Mouse (Mus musculus) kidney, postnatal 14 days (tissue): ENCODE data around the gene Proca1.
A peak's percentile ranks its signal among the peaks of the same experiment; 100 is the strongest.

Experiments used
- DNase-seq: peaks from one replicate; pipeline ENCODE4 v3.0.0; 2022; ENCODE audit warnings: mixed read lengths

Gene Proca1

DNA sequence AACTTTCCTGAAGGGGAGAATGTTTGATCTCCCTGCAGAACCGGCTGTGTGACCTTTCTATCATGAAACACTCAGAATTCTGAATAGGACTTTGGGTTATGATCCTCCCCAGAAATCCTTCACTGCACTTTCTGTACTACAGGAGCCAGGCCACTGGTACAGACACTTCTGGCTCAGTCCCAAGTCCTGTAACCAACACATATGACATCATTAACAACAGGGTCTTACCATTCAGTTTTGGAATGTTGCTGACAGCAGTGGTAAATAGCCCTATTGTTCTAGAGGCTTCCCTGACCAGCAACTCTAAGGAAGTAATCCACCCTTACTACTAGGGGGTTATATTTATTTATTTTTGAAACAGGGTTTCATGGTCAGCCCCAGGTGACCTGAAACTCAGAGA lies at the start of gene Proca1:
Gene Proca1 (plus strand): TSS at position 280 of the 400 bp plus-strand sequence.
- peak; percentile 16 for DNase-seq

- DNase-seq: no peak
Observed at GRCm38 (mm10) chr11:78143520-78143919, 49.7 kb upstream of the Proca1 start.

GRCm38 (mm10) chr11:78146168-78146567 lies 47.0 kb upstream of the Proca1 start:
- no peak for DNase-seq

DNA sequence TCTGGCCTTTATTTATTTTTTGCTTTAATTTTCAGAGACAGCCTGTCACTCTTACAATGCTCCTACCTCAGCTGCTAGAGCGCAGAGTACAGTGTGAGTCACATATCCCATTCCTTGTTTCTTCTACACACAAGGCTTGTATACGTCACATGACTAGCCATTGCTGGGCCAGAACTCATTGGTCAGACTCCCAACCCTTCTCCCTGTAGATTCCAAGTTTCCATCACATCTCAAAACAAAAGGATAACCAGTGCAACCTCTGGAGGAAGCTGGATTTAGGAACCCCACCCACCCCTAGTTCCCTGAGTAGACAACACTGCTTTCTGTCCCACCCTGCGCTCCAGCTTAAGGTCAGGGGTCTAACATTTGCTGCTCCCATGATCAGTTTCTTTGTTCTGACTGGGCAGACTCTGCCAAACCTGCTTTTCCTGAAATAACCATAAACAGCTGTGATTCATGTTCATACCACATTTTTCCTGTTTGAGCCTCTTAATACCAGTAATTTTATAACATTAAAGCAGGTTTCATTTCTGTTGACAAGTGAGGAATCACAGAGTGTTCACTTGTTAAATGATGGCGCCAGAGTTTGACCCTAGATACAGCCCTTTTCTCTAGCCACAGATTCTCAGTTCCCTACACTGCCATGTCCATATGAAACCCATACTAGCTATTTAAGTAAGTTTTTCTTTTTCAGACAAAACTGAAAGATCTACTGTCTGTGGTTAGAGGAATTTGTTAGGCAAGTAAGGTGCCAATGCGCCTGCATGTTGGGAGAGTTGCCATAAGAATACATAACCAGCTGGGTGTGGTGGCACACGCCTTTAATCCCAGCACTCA lies 46.3 kb upstream of the Proca1 start:
- no peak for DNase-seq

GRCm38 (mm10) chr11:78151161-78151560 lies 42.0 kb upstream of the Proca1 start:
- no peak for DNase-seq

GRCm38 (mm10) chr11:78152299-78153231 lies 40.6 kb upstream of the Proca1 start:
- DNase-seq: peak; percentile 72

- no peak for DNase-seq
Observed at GRCm38 (mm10) chr11:78153778-78154177, 39.4 kb upstream of the Proca1 start.

DNA sequence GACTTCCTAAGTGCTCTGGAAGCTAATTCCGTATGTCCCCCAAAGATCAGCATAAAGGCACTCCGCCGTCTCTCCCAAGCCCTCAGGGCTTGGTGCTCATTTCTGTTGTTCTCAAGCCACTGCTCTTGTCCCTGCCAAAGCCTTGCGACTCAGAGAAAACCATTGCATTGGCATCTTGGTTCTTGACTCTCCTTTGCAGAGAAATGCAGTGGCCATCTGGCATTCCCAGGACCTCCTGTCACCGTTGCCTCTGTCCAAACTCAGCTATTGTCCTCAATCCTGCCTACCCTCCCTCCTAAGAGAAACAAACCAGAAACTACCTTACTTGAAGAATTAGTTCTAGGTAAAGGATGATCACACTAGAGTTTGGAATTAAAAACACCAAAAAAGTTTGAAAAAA lies 37.5 kb upstream of the Proca1 start:
- DNase-seq: no peak

DNA sequence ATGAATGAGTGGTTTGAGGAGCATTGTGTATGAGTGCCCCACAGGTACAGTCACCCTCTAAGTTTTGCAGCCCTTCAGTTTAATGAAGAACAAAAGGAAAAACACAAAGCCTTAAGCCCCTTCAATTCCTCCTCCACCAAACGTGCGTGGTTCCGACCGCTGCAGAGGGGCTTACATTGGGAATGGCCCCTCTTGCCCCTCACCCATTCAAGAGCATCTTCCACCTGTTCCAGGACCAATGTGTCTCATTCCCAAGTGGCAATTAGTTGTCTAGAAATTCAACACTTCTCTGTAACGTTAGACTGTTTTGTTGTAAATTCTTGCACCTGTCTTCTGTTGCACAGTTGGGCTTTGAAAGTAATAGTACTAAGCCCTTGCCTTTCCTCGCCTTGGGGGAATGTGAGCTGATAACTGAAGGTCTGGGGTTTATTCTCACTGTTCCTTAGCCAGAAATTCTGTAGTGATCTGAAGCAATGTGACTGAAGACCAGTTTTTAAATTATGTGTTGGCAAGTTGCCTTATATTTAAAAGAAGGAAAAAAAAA lies 37.0 kb upstream of the Proca1 start:
- DNase-seq: no peak

DNA sequence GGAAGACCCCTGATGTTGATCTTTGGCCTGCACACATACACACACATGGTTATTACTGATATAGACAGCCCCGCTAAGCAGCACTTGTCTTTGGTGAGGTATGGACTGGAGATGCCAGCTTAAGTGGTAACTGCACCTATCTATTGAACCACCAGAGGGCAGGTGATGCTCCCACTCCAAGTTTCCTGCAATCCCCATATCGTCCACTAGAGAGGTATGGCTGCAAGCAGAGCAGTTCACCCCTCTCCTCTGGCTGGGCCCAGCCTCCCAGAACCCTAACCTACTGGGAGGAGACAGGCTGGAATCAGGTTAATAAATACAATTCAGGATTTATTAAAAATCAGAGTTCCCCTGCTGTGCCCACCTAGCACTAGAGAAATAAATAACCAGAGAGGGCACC lies 34.1 kb upstream of the Proca1 start:
- peak; percentile 91 for DNase-seq

GRCm38 (mm10) chr11:78159557-78159956 lies 33.6 kb upstream of the Proca1 start:
- DNase-seq: no peak

DNA sequence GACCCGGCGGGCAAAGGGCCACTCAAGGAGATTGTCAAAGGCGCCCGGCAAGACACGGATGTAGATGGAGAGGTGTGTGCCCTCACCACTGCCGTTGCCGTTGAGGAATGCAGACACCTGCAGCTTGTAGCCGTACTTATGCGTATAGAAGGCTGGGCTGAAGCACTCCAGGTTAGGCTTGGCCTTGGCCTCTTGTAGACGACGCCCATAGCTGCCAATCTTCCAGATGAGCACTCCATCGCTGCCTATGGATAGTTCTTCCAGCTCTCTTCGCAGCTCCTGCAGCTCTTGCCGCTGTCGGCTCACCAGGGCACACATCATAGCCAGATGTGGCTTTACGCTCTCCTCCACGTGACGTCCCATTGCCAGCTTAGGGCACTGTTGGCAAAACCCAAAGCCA lies 33.0 kb upstream of the Proca1 start:
- no peak for DNase-seq

- no peak for DNase-seq
Observed at GRCm38 (mm10) chr11:78160675-78161074, 32.5 kb upstream of the Proca1 start.

- DNase-seq: no peak
Observed at GRCm38 (mm10) chr11:78161169-78161568, 32.0 kb upstream of the Proca1 start.

DNA sequence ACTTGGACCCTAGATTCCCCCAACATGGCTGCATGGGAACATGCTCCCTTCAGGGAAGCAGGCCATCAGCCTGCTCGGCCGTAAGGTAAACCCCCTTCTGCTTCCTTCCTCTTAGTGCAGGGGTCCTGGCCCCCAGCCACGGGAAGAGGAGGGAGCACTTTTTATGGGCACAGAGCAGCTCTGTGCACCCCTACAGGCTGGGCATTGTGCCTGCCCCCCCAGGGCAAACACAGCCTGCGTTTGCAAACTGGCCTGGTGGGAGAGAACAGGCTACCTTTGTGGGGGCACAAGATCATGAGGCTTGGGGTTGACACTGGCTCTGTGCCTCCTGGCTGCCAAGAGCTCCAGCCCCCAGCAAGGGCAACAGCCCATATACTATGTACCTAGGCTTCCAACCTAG lies 31.2 kb upstream of the Proca1 start:
- DNase-seq: no peak

DNA sequence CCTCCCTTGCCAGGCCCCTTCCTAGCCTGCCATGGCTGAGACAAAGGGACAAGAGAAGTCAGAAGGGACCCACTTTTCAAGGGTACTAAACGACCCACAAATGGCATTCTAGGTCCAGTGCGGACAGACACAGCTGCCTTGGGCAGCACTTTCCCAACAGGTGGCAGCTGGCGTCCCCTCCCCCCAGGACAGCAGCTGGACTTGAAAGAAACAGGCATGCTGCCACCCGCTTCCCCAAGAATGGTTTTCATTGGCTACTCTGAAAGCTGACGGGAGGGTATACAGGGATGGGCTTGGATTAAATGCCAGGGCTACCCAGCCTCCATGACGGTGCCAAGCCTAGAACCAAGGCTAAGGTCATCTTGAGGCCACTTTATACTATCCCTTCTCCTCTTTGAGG lies 30.7 kb upstream of the Proca1 start:
- DNase-seq: peak; percentile 50

DNA sequence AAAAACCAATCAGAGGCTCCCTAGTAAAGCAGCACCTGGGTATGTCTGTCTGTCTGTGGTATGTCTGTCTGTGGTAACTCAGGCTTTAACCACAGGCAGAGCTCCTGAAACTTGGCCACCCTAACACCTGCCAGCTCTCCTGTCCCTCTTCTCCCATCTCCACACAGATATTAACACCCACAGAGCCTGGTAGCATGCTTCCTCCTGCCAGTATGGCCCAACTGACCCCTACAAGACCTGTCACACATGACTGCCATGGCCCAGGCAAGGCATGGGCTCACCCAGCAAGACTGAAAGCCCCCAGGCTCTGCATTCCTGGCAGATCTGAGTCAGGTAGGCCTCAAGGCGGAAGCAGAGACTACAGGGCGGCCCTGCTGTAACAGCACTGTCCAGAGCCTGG lies 30.1 kb upstream of the Proca1 start:
- DNase-seq: no peak

- peak; percentile 83 for DNase-seq
Observed at GRCm38 (mm10) chr11:78163681-78164603, 29.2 kb upstream of the Proca1 start.

- peak; percentile 49 for DNase-seq
Observed at GRCm38 (mm10) chr11:78164604-78164923, 28.6 kb upstream of the Proca1 start.

- peak; percentile 95 for DNase-seq
Observed at GRCm38 (mm10) chr11:78164924-78165760, 28.1 kb upstream of the Proca1 start, which contains the start of gene Traf4. Traf4 (minus strand) TSS chr11:78165589.

GRCm38 (mm10) chr11:78165761-78166109 lies 27.5 kb upstream of the Proca1 start:
- peak; percentile 88 for DNase-seq

DNA sequence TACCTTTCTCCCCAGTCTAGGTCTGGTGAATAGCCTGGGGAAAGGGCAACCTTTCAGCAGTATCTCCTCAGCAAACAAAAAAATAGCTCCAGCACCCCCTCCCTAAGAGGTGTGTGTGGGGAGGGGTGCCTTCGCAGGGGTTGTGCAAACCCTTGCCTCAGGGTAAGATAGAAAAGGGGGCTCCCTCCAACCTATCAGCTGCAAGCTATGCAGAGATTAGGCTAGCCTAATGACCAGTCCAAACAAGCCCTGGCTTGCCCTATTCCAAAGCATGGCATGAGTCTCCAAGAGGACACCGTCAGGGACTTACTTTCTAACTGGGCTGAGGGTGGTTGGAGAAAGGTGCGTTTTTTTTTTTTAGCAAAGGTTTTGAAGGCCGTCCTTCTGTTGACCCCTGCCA lies 27.0 kb upstream of the Proca1 start:
- DNase-seq: no peak
